Mouse (Mus musculus) intestine, embryonic 14.5 days (tissue): ENCODE results near the gene Sec11a. TPM values are rescaled to one million over a fixed set of nuclear protein-coding genes. Genes with fewer than 3 reads are reported as not detected.

Source experiments
- ATAC-seq: fragments of 200-750 bp; cut with Nextera tagmentation; replicated peaks from 2 replicates; pipeline ENCODE4 v1.8.0; 2017; ENCODE audit warnings: low read depth, moderate number of reproducible peaks, moderate TSS enrichment, moderate library complexity; ENCODE audit not compliant: low FRiP score, low TSS enrichment
- DNase-seq: peaks from one replicate; pipeline ENCODE4 v3.0.0-alpha.2; 2018; ENCODE audit warnings: low spot score
- H3K27ac ChIP-seq: fragments of 300-500 bp; sonication (generic); 2 replicates; pipeline ENCODE4 v1.5.1; 2014; ENCODE audit warnings: low read depth, mild to moderate bottlenecking, control low read depth
- H3K27me3 ChIP-seq: fragments of 300-500 bp; sonication (generic); replicated peaks from 2 replicates; pipeline ENCODE4 v1.6.1; 2014; ENCODE audit warnings: low read length, control low read depth; ENCODE audit not compliant: control insufficient read depth, insufficient read depth
- H3K36me3 ChIP-seq: fragments of 300-500 bp; sonication (generic); 2 replicates; pipeline ENCODE4 v1.6.1; 2014; ENCODE audit warnings: low read length, control low read depth; ENCODE audit not compliant: control insufficient read depth, insufficient read depth
- H3K4me1 ChIP-seq: fragments of 300-500 bp; sonication (generic); replicated peaks from 2 replicates; pipeline ENCODE4 v1.6.1; 2014; ENCODE audit warnings: low read length, control low read depth, mixed read lengths; ENCODE audit not compliant: control insufficient read depth, insufficient read depth
- H3K4me2 ChIP-seq: fragments of 300-500 bp; sonication (generic); 2 replicates; pipeline ENCODE4 v1.6.1; 2014; ENCODE audit warnings: low read length
- H3K4me3 ChIP-seq: fragments of 300-500 bp; sonication (generic); 2 replicates; pipeline ENCODE4 v1.5.1; 2014; ENCODE audit warnings: low read depth, low read length, control low read depth, mixed read lengths
- H3K9ac ChIP-seq: fragments of 300-500 bp; sonication (generic); 2 replicates; pipeline ENCODE4 v1.6.1; 2014; ENCODE audit warnings: mild to moderate bottlenecking, low read length
- H3K9me3 ChIP-seq: fragments of 300-500 bp; sonication (generic); 2 replicates; pipeline ENCODE4 v1.6.1; 2016; ENCODE audit warnings: low read length, control low read depth; ENCODE audit not compliant: control insufficient read depth
- WGBS: fragments of 180-500 bp; shearing (Covaris S2); extraction: QIAGEN DNeasy Blood & Tissue Kit; methylation state at CpG from one replicate; pipeline ENCODE4 v1.1.7; 2014; 5-methylcytosine and 5-hydroxymethylcytosine counted together
- polyA plus RNA-seq: library from polyadenylated mRNA; unstranded; fragments of >200 nt; fragmentation: Nextera tagmentation; extraction: Ambion mirVana; gene quantifications from 2 replicates; pipeline ENCODE4 v1.2.1, GENCODE M21; 2014

Sec11a gene
- polyA plus RNA-seq, 1 experiment from 2014 or later = 218 TPM

GRCm38 (mm10) chr7:80864831-80865230, 82.7 kb downstream of the Sec11a start:
- H3K4me3 ChIP-seq = no peak overlapping the region
- no peak overlapping the region for H3K9ac ChIP-seq
- no peaks in the 10 kb centered on the region for H3K27me3 ChIP-seq
- H3K4me1 ChIP-seq = peaks cover 26% of the 10 kb centered on the region
- ATAC-seq = no peak
- 77% methylated on average over 8 of the region's 8 CpGs for WGBS
- no peak overlapping the region for H3K4me2 ChIP-seq
- H3K27ac ChIP-seq = 0 out of 2 replicates have a peak overlapping the region, but pooled peaks have one; percentile 7
- no peak for DNase-seq
- no peaks in the 10 kb centered on the region for H3K9me3 ChIP-seq
- peaks cover 50% of the 10 kb centered on the region for H3K36me3 ChIP-seq

- no peak overlapping the region for H3K4me3 ChIP-seq
- peaks cover 43% of the 10 kb centered on the region for H3K36me3 ChIP-seq
- peaks cover 26% of the 10 kb centered on the region for H3K4me1 ChIP-seq
- H3K9me3 ChIP-seq = no peaks in the 10 kb centered on the region
- no peaks in the 10 kb centered on the region for H3K27me3 ChIP-seq
- ATAC-seq = no peak
- H3K4me2 ChIP-seq = no peak overlapping the region
- no peak for DNase-seq
- H3K27ac ChIP-seq = no peak overlapping the region
- 63% methylated on average over 1 of the region's 1 CpGs for WGBS
- no peak overlapping the region for H3K9ac ChIP-seq
Measured at GRCm38 (mm10) chr7:80864151-80864550, 83.4 kb downstream of the Sec11a start.

DNA sequence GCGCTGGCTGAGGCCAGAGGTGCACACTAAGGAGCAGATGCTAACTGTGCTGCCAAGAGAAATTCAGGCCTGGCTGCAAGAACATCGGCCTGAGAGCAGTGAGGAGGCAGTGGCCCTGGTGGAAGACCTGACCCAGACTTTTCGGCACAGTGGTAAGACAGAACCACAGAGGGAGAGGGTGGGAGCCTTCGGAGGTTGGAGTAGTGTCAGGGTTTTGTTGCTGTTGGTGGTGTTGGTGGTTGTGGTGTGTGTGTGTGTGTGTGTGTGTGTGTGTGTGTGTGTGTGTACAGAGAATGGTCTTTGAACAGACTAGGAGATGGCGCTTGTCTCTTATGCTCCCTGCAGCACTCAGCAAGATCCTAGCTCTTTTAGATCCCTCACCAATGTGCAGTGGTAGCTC, 84.1 kb downstream of the Sec11a start:
- ATAC-seq = no peak
- Histone ChIP-seq H3K4me2 (no peak overlapping the region), H3K27me3 (no peaks in the 10 kb centered on the region), H3K9ac (no peak overlapping the region), H3K36me3 (peaks cover 37% of the 10 kb centered on the region), H3K4me3 (no peak overlapping the region), H3K9me3 (no peaks in the 10 kb centered on the region), H3K27ac (no peak overlapping the region), H3K4me1 (peaks cover 26% of the 10 kb centered on the region)
- no peak for DNase-seq
- 85% methylated on average over 5 of the region's 5 CpGs for WGBS

DNA sequence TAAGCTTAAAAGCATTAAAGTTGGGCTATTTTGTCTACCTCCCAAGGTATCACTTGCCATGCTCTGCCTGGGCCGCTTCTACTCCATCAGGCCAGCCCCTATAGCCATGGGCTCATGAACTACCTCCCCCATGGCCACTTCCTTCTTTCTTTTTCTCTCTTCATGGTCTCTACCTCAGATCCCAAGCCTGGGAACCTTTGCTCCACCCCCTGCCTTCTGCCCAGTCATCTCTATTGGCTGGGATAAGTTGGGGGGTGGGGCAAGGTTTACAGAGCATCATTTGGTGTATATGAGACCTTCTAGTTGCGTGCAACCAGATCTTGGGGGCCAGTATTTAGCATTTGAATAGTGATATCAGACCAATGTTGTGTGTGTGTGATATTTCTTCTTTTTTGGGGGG, 85.1 kb downstream of the Sec11a start:
- Histone ChIP-seq H3K27me3 (no peaks in the 10 kb centered on the region), H3K4me3 (no peak overlapping the region), H3K4me1 (peaks cover 26% of the 10 kb centered on the region), H3K36me3 (peaks cover 27% of the 10 kb centered on the region), H3K27ac (no peak overlapping the region), H3K9ac (no peak overlapping the region), H3K9me3 (no peaks in the 10 kb centered on the region), H3K4me2 (peak overlapping the region; percentile 61; the same call in 1 of the 2 replicates)
- ATAC-seq (no peak), DNase-seq (no peak)
- 82% methylated on average over 2 of the region's 2 CpGs for WGBS

DNA sequence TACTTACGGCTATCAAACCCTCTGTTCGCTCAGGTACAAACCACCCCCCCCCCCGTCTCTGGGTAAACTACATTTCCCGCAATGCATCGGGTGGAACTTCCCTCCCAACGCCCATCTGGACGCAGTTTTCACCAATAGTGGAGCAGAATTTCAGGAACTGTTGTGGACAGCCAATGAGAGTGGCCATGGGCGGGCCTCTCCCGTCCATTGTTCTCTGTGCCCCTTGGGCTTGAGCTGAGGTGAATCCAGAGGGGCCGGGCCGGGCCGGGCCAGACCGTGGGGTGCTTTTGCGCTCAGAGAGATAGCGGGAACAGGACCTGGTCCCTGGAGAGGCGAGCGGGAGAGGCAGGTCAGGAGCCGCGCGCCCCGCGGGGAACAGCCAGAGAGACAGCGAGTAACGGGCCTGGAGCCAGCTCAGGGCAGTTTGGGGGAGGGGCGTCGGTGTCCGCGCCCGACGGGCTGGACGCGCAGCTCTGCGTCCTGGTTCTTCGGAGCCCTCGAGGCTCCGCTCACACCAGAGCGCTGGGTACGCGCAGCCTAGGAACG, 86.8 kb downstream of the Sec11a start, which contains the start of gene Zscan2:
Zscan2 (plus strand) TSS at position 192 of the 546 bp plus-strand sequence.
- Histone ChIP-seq H3K9ac (peak within 1 kb of the TSS; percentile 89), H3K4me3 (peak within 1 kb of the TSS; percentile 90), H3K9me3 (no peaks in the 10 kb centered on the region), H3K4me2 (peak within 1 kb of the TSS; percentile 90), H3K36me3 (peaks cover 18% of the 10 kb centered on the region), H3K4me1 (peaks cover 24% of the 10 kb centered on the region), H3K27ac (peak within 1 kb of the TSS; percentile 86), H3K27me3 (no peaks in the 10 kb centered on the region)
- ATAC-seq (peak; percentile 98), DNase-seq (peak; percentile 98)
- under 1% methylated on average over 40 of the region's 40 CpGs for WGBS

DNA sequence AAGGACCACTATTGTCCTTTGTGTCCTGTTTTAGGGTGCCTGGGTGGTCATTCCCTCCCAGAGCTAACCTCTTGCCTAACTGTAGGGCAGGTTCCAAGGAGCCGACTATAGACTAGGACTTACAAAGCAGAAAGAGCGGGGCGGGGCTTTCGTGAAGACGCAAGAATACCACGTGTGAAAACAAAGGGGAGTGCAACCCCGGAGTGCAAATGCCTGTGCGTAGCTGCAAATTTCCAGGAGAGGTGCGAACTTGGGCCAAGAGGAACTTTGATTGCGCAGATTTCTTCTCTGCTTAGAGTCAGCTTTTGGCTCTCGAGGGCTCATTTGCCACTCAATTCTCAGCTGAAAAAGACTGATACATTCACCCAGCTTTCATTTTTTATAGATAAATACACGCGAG, 87.4 kb downstream of the Sec11a start:
- peak; percentile 64 for ATAC-seq
- Histone ChIP-seq H3K27me3 (no peaks in the 10 kb centered on the region), H3K27ac (no peak overlapping the region), H3K9me3 (no peaks in the 10 kb centered on the region), H3K9ac (peak overlapping the region; percentile 51), H3K4me1 (peaks cover 22% of the 10 kb centered on the region), H3K4me3 (peak overlapping the region; percentile 90), H3K4me2 (peak overlapping the region; percentile 90), H3K36me3 (peaks cover 13% of the 10 kb centered on the region)
- peak; percentile 79 for DNase-seq
- WGBS = under 1% methylated on average over 13 of the region's 13 CpGs

DNA sequence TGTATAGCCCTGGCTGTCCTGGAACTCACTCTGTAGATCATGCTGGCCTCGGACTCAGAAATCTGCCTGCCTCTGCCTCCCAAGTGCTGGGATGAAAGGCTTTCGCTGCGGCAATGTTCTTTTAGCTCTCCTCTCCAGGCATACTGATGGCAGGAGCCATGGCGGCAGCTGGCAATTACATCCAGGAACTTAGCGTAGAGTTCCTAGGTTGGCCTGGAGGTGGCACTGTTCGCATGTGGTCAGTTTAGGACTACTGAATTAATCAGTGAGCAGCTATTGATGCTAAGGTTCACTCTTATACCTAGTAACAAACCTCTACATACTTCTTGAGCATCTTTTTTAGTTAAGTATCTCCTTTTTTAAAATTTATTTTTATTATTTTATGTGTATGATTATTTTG, 90.4 kb downstream of the Sec11a start:
- no peak overlapping the region for H3K9ac ChIP-seq
- H3K9me3 ChIP-seq = no peaks in the 10 kb centered on the region
- no peak for ATAC-seq
- 28% methylated on average over 6 of the region's 6 CpGs for WGBS
- no peak overlapping the region for H3K4me3 ChIP-seq
- H3K36me3 ChIP-seq = no peaks in the 10 kb centered on the region
- no peak overlapping the region for H3K4me2 ChIP-seq
- no peak overlapping the region for H3K27ac ChIP-seq
- no peaks in the 10 kb centered on the region for H3K27me3 ChIP-seq
- peak; percentile 88 for DNase-seq
- peaks cover 11% of the 10 kb centered on the region for H3K4me1 ChIP-seq

DNA sequence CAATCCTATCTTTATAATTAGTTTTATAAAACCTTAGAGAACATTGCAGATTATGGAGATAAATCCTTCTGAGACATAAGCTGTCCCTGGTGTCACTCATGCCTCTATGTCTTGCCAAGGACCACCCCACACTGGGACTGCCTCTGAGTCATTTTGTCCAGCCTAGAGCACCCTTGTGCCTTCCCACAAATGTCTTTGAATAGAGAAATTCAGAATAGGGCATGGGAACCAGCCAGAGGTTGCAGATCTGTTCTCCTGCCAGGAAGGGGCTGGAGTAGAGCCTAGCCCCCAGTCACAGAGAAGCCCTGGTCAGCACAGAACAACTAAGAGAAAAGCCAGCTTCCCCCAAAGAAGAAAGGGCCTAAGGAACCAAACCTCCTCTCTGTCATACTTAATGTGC, 92.3 kb downstream of the Sec11a start:
- Histone ChIP-seq H3K36me3 (no peaks in the 10 kb centered on the region), H3K4me2 (no peak overlapping the region), H3K27ac (no peak overlapping the region), H3K9ac (no peak overlapping the region), H3K27me3 (no peaks in the 10 kb centered on the region), H3K4me3 (no peak overlapping the region), H3K4me1 (peaks cover 4% of the 10 kb centered on the region; the same call in 1 of the 2 replicates), H3K9me3 (no peaks in the 10 kb centered on the region)
- DNase-seq = no peak
- ATAC-seq = no peak
